Mouse (Mus musculus) heart, adult 11 months (tissue): ENCODE data around the gene Hoxc13.

Source experiments
- DNase-seq: peaks from one replicate; pipeline ENCODE4 v3.0.0; 2022

Hoxc13 gene

GRCm38 (mm10) chr15:102921053-102922011 is at the start of gene Hoxc13:
Hoxc13 (plus strand) TSS chr15:102921103.
- no peak for DNase-seq

DNA sequence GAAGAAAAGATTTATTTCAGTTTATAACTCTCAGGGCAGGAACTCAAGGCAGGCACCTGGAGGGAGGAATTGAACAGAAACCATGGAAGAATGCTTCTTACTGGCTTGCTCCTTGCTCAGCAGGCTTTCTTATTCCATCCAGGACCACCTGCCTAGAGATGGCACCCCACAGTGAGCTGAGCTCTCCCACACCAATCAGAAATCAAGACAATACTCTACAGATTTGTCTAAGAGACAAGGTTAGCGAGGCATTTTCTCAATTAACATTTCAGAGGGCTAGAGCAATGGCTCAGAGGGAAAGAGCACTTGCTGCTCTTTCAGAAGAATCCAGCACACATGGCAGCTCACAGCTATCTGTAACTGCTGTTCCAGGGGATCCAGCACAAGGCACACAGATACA is 35.1 kb upstream of the Hoxc13 start:
- DNase-seq = peak; percentile 7

DNA sequence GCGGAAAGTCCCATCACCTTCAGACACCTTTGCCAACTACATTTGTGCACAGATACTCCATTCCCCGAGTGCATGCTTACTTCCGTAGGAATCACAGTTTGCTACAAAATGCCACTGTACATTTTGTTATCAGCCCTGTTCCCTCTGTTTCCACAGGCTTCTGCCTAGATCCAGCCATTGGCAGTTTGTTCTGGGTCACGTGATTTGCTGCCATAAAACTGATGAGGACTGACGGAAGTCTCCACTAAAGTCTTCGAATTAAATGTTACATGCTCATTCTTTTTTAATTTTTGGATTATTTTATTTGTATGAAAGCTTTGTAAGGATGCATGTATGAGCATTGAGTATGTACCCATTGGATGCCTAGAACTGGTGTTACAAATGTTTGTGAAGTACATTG is 25.8 kb upstream of the Hoxc13 start:
- no peak for DNase-seq

GRCm38 (mm10) chr15:102904946-102905345 is 16.0 kb upstream of the Hoxc13 start:
- DNase-seq = no peak

DNA sequence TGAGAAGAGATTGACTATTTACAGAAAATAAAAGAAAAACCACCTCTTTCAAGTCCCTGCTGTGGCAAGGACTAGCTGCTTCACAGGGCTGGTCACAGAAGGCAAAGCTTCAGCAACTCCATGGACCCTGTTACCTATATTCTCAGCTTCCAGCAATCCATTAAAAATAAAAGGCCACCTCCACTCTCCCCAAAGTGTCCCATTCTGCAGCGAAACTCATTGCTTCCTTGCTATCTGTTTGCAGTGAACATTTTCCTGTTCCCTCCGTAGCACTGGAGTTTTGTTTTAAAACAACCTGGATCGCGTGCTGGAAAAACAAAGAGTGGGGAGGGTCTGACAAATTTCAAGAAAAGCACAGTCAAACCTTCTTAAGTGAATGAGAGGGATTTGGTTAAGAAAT is 11.4 kb upstream of the Hoxc13 start:
- no peak for DNase-seq

DNA sequence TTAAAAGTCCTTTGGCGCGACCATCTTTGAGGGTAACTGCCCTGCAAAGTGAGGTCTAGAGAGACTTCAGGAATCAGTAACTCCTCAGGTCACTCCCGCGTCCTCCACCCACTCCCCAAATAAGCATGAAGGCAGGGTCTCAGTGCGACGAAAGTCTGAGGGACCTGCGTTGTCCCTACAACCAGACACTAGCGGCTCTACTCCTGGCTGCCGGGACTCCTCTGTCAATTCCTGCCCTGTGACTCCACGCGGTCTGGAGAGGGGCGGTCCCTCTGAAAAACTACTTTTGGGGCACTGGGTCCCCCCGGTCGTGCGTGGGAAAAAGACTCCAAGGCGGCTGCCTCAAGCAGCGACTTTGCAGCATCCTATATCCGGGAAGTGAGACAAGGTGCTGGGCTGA is 10.9 kb upstream of the Hoxc13 start:
- no peak for DNase-seq

GRCm38 (mm10) chr15:102910496-102911095 is 10.3 kb upstream of the Hoxc13 start:
- DNase-seq = no peak

DNA sequence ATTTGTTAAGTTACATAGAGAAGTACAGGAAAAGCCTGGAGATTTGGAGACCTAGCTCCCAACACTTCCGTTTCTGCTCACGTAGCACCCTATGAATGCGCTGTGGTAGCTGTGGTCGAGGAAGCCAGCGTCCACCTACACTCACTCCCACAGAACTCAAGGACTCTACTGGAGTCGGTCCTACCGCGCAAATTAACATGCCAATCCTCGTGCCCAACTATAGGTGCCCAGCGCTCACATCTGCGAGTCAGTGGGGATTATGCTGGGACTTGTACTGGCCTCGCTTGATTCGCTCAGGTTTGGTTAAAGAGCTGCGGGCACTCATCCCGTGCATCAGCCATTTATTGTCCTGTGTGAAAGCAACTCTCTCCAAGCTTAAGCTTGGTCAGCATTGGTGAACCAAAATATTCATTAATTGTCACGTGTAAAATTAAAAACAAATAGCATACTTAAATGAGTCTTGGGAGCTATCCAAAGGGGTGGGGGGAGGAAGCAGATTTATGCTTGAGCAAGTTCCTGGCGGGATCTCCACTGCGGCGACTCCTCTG is 7.8 kb upstream of the Hoxc13 start:
- DNase-seq = peak; percentile 78

- DNase-seq = peak; percentile 72
Measured at GRCm38 (mm10) chr15:102917972-102918572, 2.8 kb upstream of the Hoxc13 start.

GRCm38 (mm10) chr15:102918611-102919265 is 2.2 kb upstream of the Hoxc13 start:
- peak; percentile 80 for DNase-seq

DNA sequence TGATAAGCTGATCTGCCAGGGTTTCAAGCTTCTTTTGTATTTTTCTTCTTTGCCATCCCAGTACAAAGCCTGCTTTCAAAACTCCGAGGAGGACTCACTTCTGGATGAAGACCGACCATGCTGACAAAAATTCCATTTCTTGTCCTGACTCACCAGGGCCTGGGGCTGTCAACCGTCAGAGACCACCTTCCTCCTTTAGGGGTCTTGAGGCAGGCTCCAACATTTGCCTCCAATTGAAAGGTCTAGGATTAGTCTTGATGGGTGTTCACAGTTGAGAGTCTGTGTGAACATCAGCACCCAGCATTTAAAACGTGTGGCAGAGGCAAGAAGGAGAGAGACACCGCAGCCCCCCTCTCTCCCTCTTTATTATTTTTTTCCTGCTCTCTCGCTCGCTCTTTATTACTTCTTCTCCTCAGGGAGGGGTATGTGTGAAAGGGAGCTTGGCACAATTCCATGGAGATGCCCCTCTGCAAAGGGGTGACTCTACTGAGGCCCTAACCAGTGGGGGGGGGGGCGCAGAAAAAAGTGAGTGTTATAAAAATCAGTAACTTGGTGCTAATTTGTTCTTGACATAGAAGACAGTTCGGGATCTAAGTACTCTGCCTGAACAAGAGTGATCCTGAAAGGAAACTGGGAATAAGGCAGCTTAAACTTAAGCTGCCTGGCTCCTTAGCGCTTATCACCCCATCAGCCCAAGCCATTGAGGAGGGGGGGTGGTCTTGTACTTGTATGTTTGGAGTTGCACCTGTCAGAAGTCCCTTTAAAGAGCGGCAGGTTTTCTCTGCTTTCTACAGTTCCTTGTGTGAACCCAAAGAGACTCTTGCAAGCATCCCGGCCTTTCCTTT is 1.3 kb upstream of the Hoxc13 start:
- peak; percentile 70 for DNase-seq

DNA sequence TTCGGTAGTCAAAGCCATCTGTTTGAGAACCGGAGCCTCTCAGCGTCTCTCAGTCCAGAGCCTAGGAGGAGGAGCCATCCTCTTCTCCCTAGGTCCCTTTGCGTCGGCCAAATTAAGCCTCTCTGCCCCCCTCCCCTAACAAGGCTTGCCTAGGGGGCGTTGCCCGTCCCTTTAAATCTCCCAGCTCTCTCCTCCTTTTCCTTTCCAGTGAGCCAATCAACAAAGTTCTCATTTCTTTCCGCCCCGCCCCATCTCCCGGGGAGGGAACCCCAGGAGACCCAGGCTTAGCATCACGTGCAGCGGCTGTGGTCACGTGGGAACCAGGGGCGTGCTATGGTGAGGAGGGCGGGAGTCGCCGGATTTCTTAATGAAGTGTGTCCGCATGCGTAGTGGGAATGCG is 284 bp upstream of the Hoxc13 start:
- DNase-seq = peak; percentile 96

DNA sequence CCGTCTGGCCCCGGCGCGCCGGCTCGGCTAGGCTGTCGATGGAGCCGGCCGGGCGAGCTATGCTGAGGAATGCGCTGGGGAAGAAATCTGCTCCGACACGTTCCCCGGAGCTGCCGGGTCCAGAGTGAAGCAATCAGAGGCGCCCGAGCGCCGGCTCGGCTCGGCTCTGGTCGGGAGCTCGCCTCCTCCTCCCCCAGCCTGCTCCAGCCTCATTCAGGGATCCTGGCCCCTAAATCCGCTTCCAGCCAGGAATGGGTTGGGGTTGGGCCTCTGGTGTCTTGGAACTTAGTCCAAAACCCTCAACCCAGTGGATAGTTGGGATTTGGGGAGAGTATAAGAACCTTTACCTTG is 1.1 kb downstream of the Hoxc13 start:
- DNase-seq = no peak

- DNase-seq = no peak
Measured at GRCm38 (mm10) chr15:102922636-102923500, 2.0 kb downstream of the Hoxc13 start.

DNA sequence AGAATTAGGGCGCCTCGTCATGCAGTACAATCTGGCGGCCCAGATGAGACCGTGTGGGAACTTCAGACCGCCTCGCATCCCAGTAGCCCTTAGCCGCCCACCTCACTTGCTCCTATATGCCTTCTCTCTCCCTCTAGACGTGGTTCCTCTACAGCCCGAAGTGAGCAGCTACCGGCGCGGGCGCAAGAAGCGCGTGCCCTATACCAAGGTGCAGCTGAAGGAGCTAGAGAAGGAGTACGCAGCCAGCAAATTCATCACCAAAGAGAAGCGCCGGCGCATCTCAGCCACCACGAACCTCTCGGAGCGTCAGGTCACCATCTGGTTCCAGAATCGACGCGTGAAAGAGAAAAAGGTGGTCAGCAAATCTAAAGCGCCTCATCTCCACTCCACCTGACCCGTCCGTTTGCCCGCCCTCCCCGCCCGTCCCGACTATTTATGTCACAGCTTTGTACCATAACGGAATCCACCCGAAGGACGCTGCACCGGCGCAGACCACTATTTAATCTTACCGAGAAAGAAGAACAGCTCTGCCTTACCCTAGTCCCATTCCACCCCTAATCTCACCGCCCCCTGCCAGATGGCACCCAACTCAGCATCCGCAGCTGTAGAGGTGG is 6.2 kb downstream of the Hoxc13 start:
- no peak for DNase-seq

DNA sequence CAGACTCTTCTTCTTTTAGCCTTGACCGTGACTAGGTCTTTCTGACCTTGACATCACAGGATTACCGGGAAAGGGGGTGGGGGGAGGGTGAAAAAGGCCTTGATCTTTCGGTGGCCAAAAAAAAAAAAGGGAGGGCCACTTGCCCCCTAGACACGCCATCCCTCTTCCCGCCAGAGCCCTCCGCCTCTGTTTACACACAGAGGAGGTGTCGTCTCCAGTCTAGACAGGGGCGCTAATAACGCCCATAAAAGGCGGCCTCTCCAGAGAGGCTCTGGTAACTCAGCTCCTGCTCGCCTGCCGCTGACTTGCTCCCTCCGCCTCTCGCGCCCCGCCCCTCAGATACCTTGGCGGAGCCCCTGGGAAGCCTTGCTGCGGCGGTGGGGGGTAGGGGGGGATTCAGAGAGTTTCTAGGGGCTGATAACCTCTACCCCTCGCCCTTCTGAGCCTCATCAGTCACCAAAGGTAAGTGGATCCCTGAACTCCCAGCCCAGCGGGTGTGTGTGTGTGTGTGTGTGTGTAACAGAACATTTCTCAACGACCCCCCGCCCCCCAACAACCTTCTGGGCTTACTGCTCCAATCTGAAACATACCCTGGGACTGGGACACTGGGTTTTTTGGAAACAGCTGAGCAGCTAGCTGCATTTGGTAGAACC is 10.9 kb downstream of the Hoxc13 start:
- no peak for DNase-seq

DNA sequence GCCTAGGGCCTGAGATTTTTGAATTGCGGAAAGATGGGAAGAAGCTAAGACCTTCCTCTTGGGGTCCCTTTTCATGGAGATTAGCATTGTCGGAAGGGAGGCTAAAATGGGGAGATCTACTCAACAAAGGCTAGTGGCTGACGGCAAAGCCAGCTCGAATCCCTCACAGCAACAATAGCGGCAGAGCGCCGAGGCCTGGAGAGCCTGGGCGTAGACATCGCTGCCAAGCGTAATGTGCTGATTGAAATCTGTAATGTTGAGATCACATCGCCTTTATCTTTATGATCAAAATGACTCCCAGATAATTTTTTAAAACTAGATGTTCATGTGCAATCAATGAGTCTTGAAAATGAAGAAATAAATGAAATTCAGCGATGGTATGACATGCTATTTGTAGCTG is 13.5 kb downstream of the Hoxc13 start:
- DNase-seq = no peak

DNA sequence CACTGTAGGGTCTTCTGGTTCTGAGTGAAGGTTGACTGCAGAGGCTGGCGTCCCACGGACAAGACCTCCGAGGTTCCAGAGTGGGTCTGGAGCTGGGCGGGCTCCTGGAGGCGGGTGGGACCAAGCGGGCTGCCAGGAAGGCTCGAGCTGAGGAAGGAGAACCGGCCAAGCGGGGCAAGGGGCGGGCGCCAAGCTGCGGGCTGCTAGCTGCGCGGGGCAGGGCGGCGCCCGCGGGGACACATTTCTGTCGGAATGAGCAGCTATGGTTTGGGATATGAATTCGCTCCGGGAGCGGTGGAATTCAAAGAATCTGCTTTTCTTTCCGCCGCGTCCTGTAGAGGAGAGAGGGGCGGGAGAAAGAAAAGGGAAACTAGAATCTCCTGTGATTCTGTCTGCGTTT is 14.0 kb downstream of the Hoxc13 start:
- DNase-seq = no peak

GRCm38 (mm10) chr15:102936279-102936972 is 15.5 kb downstream of the Hoxc13 start, which contains the start of gene Hoxc12:
Hoxc12 (plus strand) TSS chr15:102936757.
- no peak for DNase-seq
